Comparison of ENCODE assay signal across 2 mouse cellular contexts in the genomic region with DNA sequence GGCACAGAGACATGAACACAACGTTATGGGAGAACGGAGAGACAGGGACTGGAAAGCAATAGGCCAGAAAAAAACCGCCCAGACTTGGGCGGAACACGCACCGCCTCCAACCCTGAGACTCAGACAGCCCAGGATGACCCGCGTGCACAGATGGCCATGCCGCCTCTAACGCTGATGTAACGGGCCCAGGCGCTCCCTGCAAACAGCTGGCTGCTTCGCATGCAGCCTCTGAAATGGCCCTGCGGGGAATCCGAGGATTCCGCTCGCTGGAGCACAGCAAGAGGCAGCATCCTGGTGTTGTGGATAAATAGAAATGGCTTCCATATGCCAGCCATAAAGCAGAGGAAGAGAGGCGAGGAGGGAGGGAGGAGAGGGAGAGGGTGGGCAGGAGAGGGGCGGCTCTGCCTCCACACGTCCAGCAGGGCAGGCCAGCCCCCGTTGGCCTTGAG.
TF ChIP-seq lines count a peak whose summit lies in the region.

No protein-coding gene starts in this region.

TF ChIP-seq in ES-E14, 5 proteins besides CTCF, POLR2A, EP300 and RAD21:
- TF ChIP-seq HCFC1 (IDR thresholded peaks at IDR 0.05; ENCODE audit: borderline replicate concordance, insufficient read depth, low read length): no peak
- no peak for TF ChIP-seq CHD2 (IDR thresholded peaks at IDR 0.05; ENCODE audit: low read depth, low read length)
- no peak for TF ChIP-seq MAFK (IDR thresholded peaks at IDR 0.05; ENCODE audit: insufficient read depth, low read depth, low read length)
- no peak for TF ChIP-seq ZNF384 (IDR thresholded peaks at IDR 0.05; ENCODE audit: low read depth, low read length)
- TF ChIP-seq ZC3H11A (IDR thresholded peaks at IDR 0.05; ENCODE audit: borderline replicate concordance, low read depth, low read length): no peak

TF ChIP-seq in myocyte, 11 proteins besides CTCF, POLR2A, EP300 and RAD21:
- no peak for TF ChIP-seq E2F4 (IDR thresholded peaks at IDR 0.05; ENCODE audit: insufficient read depth)
- TF ChIP-seq TCF12 (IDR thresholded peaks at IDR 0.05; ENCODE audit: insufficient read depth, poor library complexity, severe bottlenecking): peak; percentile 73
- peak; percentile 69 for TF ChIP-seq TCF3 (IDR thresholded peaks at IDR 0.05; ENCODE audit: insufficient read length, low read depth)
- TF ChIP-seq USF1 (IDR thresholded peaks at IDR 0.05; ENCODE audit: low read depth): no peak
- no peak for TF ChIP-seq SRF (IDR thresholded peaks at IDR 0.05; ENCODE audit: control insufficient read depth, insufficient read length, low read depth)
- peak; percentile 9 to 96 (median 94) for TF ChIP-seq MYOD1 (IDR thresholded peaks at IDR 0.05; ENCODE audit: control insufficient read depth in 1 of 3, insufficient read length in 2 of 3, low read depth in 2 of 3)
- TF ChIP-seq MYOG (IDR thresholded peaks at IDR 0.05; ENCODE audit: control insufficient read depth in 1 of 3, insufficient read depth in 1 of 3, insufficient read length in 2 of 3, low read depth in 2 of 3): peak; percentile 82 to 98 (median 96)
- TF ChIP-seq MAX (IDR thresholded peaks at IDR 0.05; ENCODE audit: low read depth): peak; percentile 22
- TF ChIP-seq POLR2AphosphoS2 (IDR thresholded peaks at IDR 0.05; ENCODE audit: insufficient read length, low read depth): peak; percentile 78
- no peak for TF ChIP-seq CEBPB (IDR thresholded peaks at IDR 0.05; ENCODE audit: insufficient read depth, poor library complexity, severe bottlenecking)
TF ChIP-seq in myocyte: peak in this region for 6.
